Mouse (Mus musculus) kidney, adult 2 months (tissue): ENCODE measurements at regions not wholly inside any gene's neighbourhood (a gene's known extent, or its start where the extent isn't known, plus 50 kb on each side); places are given as distances from the start of the nearest gene placed in this dataset.

Experiments
- CTCF ChIP-seq: fragments of 200-500 bp; conservative IDR thresholded peaks from 2 replicates; pipeline ENCODE4 v1.5.1; 2011; ENCODE audit warnings: low read depth, mild to moderate bottlenecking, control low read depth, low read length, moderate library complexity, mixed read lengths; ENCODE audit not compliant: insufficient read depth, insufficient read length
- POLR2A ChIP-seq: fragments of 200-500 bp; IDR thresholded peaks from one replicate; pipeline ENCODE4 v1.6.1; 2011; ENCODE audit warnings: low read depth, low read length, control low read depth

DNA sequence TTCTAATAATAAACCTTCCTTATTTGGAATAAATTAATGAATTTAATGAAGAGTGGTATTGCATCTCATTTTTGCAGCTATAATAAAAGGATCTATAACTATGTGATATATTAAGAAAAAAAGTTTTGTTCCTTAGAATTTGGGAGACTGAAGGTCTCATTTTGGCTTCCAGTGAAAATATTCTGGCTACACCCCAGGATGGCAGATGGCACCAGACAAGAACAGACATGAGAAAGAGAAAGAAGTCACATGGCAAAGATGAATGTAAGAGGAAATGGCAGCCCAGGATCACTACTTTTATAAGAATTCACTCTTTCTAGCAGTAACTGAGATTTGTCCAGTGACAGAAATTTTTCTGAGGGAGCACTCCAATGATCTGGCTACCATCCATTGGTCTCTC, 209.1 kb upstream of the Hs3st1 start:
- TF ChIP-seq POLR2A: no peak
- no peak for TF ChIP-seq CTCF
